Mouse (Mus musculus): ENCODE measurements around the gene Tnk2. TPM values are rescaled to one million over a fixed set of nuclear protein-coding genes. Genes with fewer than 3 reads are reported as not detected.

Gene Tnk2
- polyA plus RNA-seq, 1 experiment = 35.0 TPM

- Histone ChIP-seq H3K27me3 (ENCODE audit: control insufficient read depth, insufficient read depth, insufficient read length) (no peaks in the 10 kb centered on the region), H3K36me3 (ENCODE audit: control insufficient read depth, insufficient read depth) (peaks cover 3% of the 10 kb centered on the region), H3K79me2 (ENCODE audit: control insufficient read depth, insufficient read depth) (no peaks in the 10 kb centered on the region), H3ac (ENCODE audit: control insufficient read depth, insufficient read length) (no peak overlapping the region), H3K4me3 (no peak overlapping the region), H3K4me2 (ENCODE audit: low read depth) (no peak overlapping the region)
- TF ChIP-seq TCF12 (IDR thresholded peaks at IDR 0.05; ENCODE audit: insufficient read depth, poor library complexity, severe bottlenecking) (no peak), POLR2A (IDR thresholded peaks at IDR 0.05; ENCODE audit: insufficient read length, low read depth) (no peak), USF1 (IDR thresholded peaks at IDR 0.05; ENCODE audit: low read depth) (no peak), MAX (IDR thresholded peaks at IDR 0.05; ENCODE audit: low read depth) (no peak), SRF (IDR thresholded peaks at IDR 0.05; ENCODE audit: control insufficient read depth, insufficient read length, low read depth) (no peak)
Measured at GRCm38 (mm10) chr16:32685405-32685804, 41.7 kb downstream of the Tnk2 start.

GRCm38 (mm10) chr16:32685998-32686397, 42.3 kb downstream of the Tnk2 start:
- no peak overlapping the region for H3K4me2 ChIP-seq (ENCODE audit: low read depth)
- H3K79me2 ChIP-seq (ENCODE audit: control insufficient read depth, insufficient read depth) = no peaks in the 10 kb centered on the region
- H3ac ChIP-seq (ENCODE audit: control insufficient read depth, insufficient read length) = no peak overlapping the region
- TF ChIP-seq USF1 (IDR thresholded peaks at IDR 0.05; ENCODE audit: low read depth) (no peak), SRF (IDR thresholded peaks at IDR 0.05; ENCODE audit: control insufficient read depth, insufficient read length, low read depth) (no peak), MYOD1 (IDR thresholded peaks at IDR 0.05; ENCODE audit: control insufficient read depth in 1 of 3, insufficient read length in 2 of 3, low read depth in 2 of 3) (no peak), POLR2A (IDR thresholded peaks at IDR 0.05; ENCODE audit: insufficient read length, low read depth) (no peak), MAX (IDR thresholded peaks at IDR 0.05; ENCODE audit: low read depth) (no peak), TCF3 (IDR thresholded peaks at IDR 0.05; ENCODE audit: insufficient read length, low read depth) (no peak), E2F4 (IDR thresholded peaks at IDR 0.05; ENCODE audit: insufficient read depth) (no peak), CEBPB (IDR thresholded peaks at IDR 0.05; ENCODE audit: insufficient read depth, poor library complexity, severe bottlenecking) (no peak), POLR2AphosphoS2 (IDR thresholded peaks at IDR 0.05; ENCODE audit: insufficient read length, low read depth) (no peak), MYOG (IDR thresholded peaks at IDR 0.05; ENCODE audit: control insufficient read depth in 1 of 3, insufficient read depth in 1 of 3, insufficient read length in 2 of 3, low read depth in 2 of 3) (no peak), REST (IDR thresholded peaks at IDR 0.05; ENCODE audit: insufficient read depth, insufficient read length) (no peak), TCF12 (IDR thresholded peaks at IDR 0.05; ENCODE audit: insufficient read depth, poor library complexity, severe bottlenecking) (no peak)
- H3K27me3 ChIP-seq (ENCODE audit: control insufficient read depth, insufficient read depth, insufficient read length) = no peaks in the 10 kb centered on the region
- H3K4me3 ChIP-seq = no peak overlapping the region
- peaks cover 2% of the 10 kb centered on the region for H3K36me3 ChIP-seq (ENCODE audit: control insufficient read depth, insufficient read depth)

- H3K4me3 ChIP-seq = no peak overlapping the region
- no peaks in the 10 kb centered on the region for H3K27me3 ChIP-seq (ENCODE audit: control insufficient read depth, insufficient read depth, insufficient read length)
- H3ac ChIP-seq (ENCODE audit: control insufficient read depth, insufficient read length) = no peak overlapping the region
- no peak overlapping the region for H3K4me2 ChIP-seq (ENCODE audit: low read depth)
- no peaks in the 10 kb centered on the region for H3K79me2 ChIP-seq (ENCODE audit: control insufficient read depth, insufficient read depth)
- TF ChIP-seq SRF (IDR thresholded peaks at IDR 0.05; ENCODE audit: control insufficient read depth, insufficient read length, low read depth) (no peak), TCF12 (IDR thresholded peaks at IDR 0.05; ENCODE audit: insufficient read depth, poor library complexity, severe bottlenecking) (no peak), TCF3 (IDR thresholded peaks at IDR 0.05; ENCODE audit: insufficient read length, low read depth) (no peak), MAX (IDR thresholded peaks at IDR 0.05; ENCODE audit: low read depth) (no peak), USF1 (IDR thresholded peaks at IDR 0.05; ENCODE audit: low read depth) (peak; percentile 8), MYOD1 (IDR thresholded peaks at IDR 0.05; ENCODE audit: control insufficient read depth in 1 of 3, insufficient read length in 2 of 3, low read depth in 2 of 3) (no peak), REST (IDR thresholded peaks at IDR 0.05; ENCODE audit: insufficient read depth, insufficient read length) (no peak), POLR2AphosphoS2 (IDR thresholded peaks at IDR 0.05; ENCODE audit: insufficient read length, low read depth) (no peak), E2F4 (IDR thresholded peaks at IDR 0.05; ENCODE audit: insufficient read depth) (no peak)
- H3K36me3 ChIP-seq (ENCODE audit: control insufficient read depth, insufficient read depth) = no peaks in the 10 kb centered on the region
Measured at GRCm38 (mm10) chr16:32687221-32687620, 43.5 kb downstream of the Tnk2 start.

DNA sequence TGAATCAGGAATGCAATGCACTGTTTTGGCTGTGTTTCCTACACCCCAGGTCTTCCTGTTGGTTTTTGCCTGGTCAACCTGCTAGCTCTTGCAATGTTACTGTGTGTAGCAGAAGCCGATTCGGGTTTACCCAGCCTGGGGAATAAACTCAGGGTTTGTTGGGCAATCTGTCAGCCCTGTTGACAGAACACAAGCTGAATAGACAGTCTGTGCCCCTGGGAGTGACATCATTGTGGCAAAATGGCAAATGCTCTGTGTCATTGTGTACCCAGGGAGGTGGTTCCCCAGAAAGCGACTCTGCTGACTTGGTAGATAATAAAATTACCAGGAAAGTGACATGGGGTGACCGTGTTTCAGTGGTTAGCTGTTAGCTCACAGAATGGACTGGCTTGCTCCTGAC, 45.1 kb downstream of the Tnk2 start:
- no peak overlapping the region for H3K4me3 ChIP-seq
- TF ChIP-seq E2F4 (IDR thresholded peaks at IDR 0.05; ENCODE audit: insufficient read depth) (no peak), REST (IDR thresholded peaks at IDR 0.05; ENCODE audit: insufficient read depth, insufficient read length) (no peak), POLR2AphosphoS2 (IDR thresholded peaks at IDR 0.05; ENCODE audit: insufficient read length, low read depth) (no peak), MAX (IDR thresholded peaks at IDR 0.05; ENCODE audit: low read depth) (no peak), TCF3 (IDR thresholded peaks at IDR 0.05; ENCODE audit: insufficient read length, low read depth) (no peak), CEBPB (IDR thresholded peaks at IDR 0.05; ENCODE audit: insufficient read depth, poor library complexity, severe bottlenecking) (no peak), TCF12 (IDR thresholded peaks at IDR 0.05; ENCODE audit: insufficient read depth, poor library complexity, severe bottlenecking) (no peak), POLR2A (IDR thresholded peaks at IDR 0.05; ENCODE audit: insufficient read length, low read depth) (no peak), MYOD1 (IDR thresholded peaks at IDR 0.05; ENCODE audit: control insufficient read depth in 1 of 3, insufficient read length in 2 of 3, low read depth in 2 of 3) (no peak), MYOG (IDR thresholded peaks at IDR 0.05; ENCODE audit: control insufficient read depth in 1 of 3, insufficient read depth in 1 of 3, insufficient read length in 2 of 3, low read depth in 2 of 3) (no peak), SRF (IDR thresholded peaks at IDR 0.05; ENCODE audit: control insufficient read depth, insufficient read length, low read depth) (no peak), USF1 (IDR thresholded peaks at IDR 0.05; ENCODE audit: low read depth) (no peak)
- no peak overlapping the region for H3K4me2 ChIP-seq (ENCODE audit: low read depth)
- no peak overlapping the region for H3ac ChIP-seq (ENCODE audit: control insufficient read depth, insufficient read length)
- no peaks in the 10 kb centered on the region for H3K36me3 ChIP-seq (ENCODE audit: control insufficient read depth, insufficient read depth)
- H3K79me2 ChIP-seq (ENCODE audit: control insufficient read depth, insufficient read depth) = no peaks in the 10 kb centered on the region
- H3K27me3 ChIP-seq (ENCODE audit: control insufficient read depth, insufficient read depth, insufficient read length) = no peaks in the 10 kb centered on the region

- Histone ChIP-seq H3K4me2 (ENCODE audit: low read depth) (peak overlapping the region; percentile 60), H3K36me3 (ENCODE audit: control insufficient read depth, insufficient read depth) (no peaks in the 10 kb centered on the region), H3K79me2 (ENCODE audit: control insufficient read depth, insufficient read depth) (no peaks in the 10 kb centered on the region), H3K27me3 (ENCODE audit: control insufficient read depth, insufficient read depth, insufficient read length) (no peaks in the 10 kb centered on the region), H3K4me3 (no peak overlapping the region), H3ac (ENCODE audit: control insufficient read depth, insufficient read length) (no peak overlapping the region)
- TF ChIP-seq TCF3 (IDR thresholded peaks at IDR 0.05; ENCODE audit: insufficient read length, low read depth) (no peak), CEBPB (IDR thresholded peaks at IDR 0.05; ENCODE audit: insufficient read depth, poor library complexity, severe bottlenecking) (no peak), SRF (IDR thresholded peaks at IDR 0.05; ENCODE audit: control insufficient read depth, insufficient read length, low read depth) (no peak), USF1 (IDR thresholded peaks at IDR 0.05; ENCODE audit: low read depth) (no peak), MYOG (IDR thresholded peaks at IDR 0.05; ENCODE audit: control insufficient read depth in 1 of 3, insufficient read depth in 1 of 3, insufficient read length in 2 of 3, low read depth in 2 of 3) (no peak), E2F4 (IDR thresholded peaks at IDR 0.05; ENCODE audit: insufficient read depth) (no peak), POLR2A (IDR thresholded peaks at IDR 0.05; ENCODE audit: insufficient read length, low read depth) (no peak), REST (IDR thresholded peaks at IDR 0.05; ENCODE audit: insufficient read depth, insufficient read length) (no peak)
Measured at GRCm38 (mm10) chr16:32689501-32689900, 45.8 kb downstream of the Tnk2 start.

All from myocyte (in vitro differentiated cells).